Mouse (Mus musculus): Measurements from ENCODE around the gene Pygb. TPM values are rescaled to one million over a fixed set of nuclear protein-coding genes. Genes with fewer than 3 reads are reported as not detected.

Pygb gene
- total and polyA plus RNA-seq, 3 experiments: 36.4 to 47.7 (median 43.2) TPM

GRCm38 (mm10) chr2:150828164-150828563, 41.6 kb downstream of the Pygb start:
- no peaks in the 10 kb centered on the region for H3K27me3 ChIP-seq (replicated peaks)
- peak overlapping the region; percentile 15; the same call in 1 of the 2 replicates for H3K27ac ChIP-seq (ENCODE audit: insufficient read depth, low read depth)
- peaks cover 24 to 42% of the 10 kb centered on the region in 2 experiments for H3K4me1 ChIP-seq (ENCODE audit: control insufficient read depth in 1 of 2, insufficient read depth in 2 of 2)
- DNase-seq (ENCODE audit: extremely low read depth): peak; percentile 54
- no peaks in the 10 kb centered on the region for H3K9me3 ChIP-seq (replicated peaks; ENCODE audit: low read length)
- no peaks in the 10 kb centered on the region for H3K79me2 ChIP-seq (replicated peaks; ENCODE audit: control insufficient read depth, extremely low read depth, insufficient read depth, poor library complexity, severe bottlenecking)
- TF ChIP-seq EP300 (IDR thresholded peaks at IDR 0.05; ENCODE audit: low read length) (no peak), KAT2A (IDR thresholded peaks at IDR 0.05; ENCODE audit: insufficient replicate concordance, low read length) (no peak), CHD1 (IDR thresholded peaks at IDR 0.05; ENCODE audit: low read depth, low read length) (no peak), ZNF384 (IDR thresholded peaks at IDR 0.05; ENCODE audit: low read depth, low read length) (no peak), SMC3 (IDR thresholded peaks at IDR 0.05; ENCODE audit: low read depth, low read length) (peak; percentile 66), CTCF (conservative IDR thresholded peaks at IDR 0.05 in 1 of 2, IDR thresholded peaks at IDR 0.05 in 1 of 2; ENCODE audit: low read depth in 2 of 2, low read length in 2 of 2) (peak in 1 of 2 experiments; percentile 55; a peak in 2 of 4 replicates), USF1 (IDR thresholded peaks at IDR 0.05; ENCODE audit: low read depth, low read length) (no peak), RAD21 (IDR thresholded peaks at IDR 0.05; ENCODE audit: low read depth, low read length) (peak; percentile 28), POLR2AphosphoS2 (IDR thresholded peaks at IDR 0.05; ENCODE audit: low read depth, low read length) (no peak), ZC3H11A (IDR thresholded peaks at IDR 0.05; ENCODE audit: low read depth, low read length) (no peak), MEF2A (IDR thresholded peaks at IDR 0.05; ENCODE audit: borderline replicate concordance, low read depth, low read length) (no peak), SIN3A (IDR thresholded peaks at IDR 0.05; ENCODE audit: low read length) (no peak), JUND (conservative IDR thresholded peaks at IDR 0.05; ENCODE audit: low read depth, low read length) (no peak), NELFE (IDR thresholded peaks at IDR 0.05; ENCODE audit: low read depth, low read length) (no peak)
- H3K4me2 ChIP-seq (ENCODE audit: insufficient read depth, low read depth, poor library complexity, severe bottlenecking): no peak overlapping the region
- no peak overlapping the region for H3K4me3 ChIP-seq (replicated peaks in 1 of 3; ENCODE audit: low read depth in 2 of 3, low read length in 2 of 3, poor library complexity in 1 of 3)
- dilution Hi-C loops (cut with MboI; ENCODE audit: extremely low pct_ligation_motif_present, extremely low pct_unique_long_range_greater_than_20kb, low sequenced_read_pairs): no loop called here
- in situ Hi-C loops (cut with MboI; ENCODE audit: low pct_ligation_motif_present, low pct_unique_long_range_greater_than_20kb, low sequenced_read_pairs): loop anchor here (25.0 kb wide), 1 partner anchor 184 kb away; no protein-coding TSS in a partner anchor
- H3K36me3 ChIP-seq (replicated peaks in 1 of 2; ENCODE audit: control insufficient read depth in 1 of 2, insufficient read depth in 1 of 2, low read length in 1 of 2): peaks cover 56 to 97% of the 10 kb centered on the region in 2 experiments
- no peak overlapping the region for H3K9ac ChIP-seq (ENCODE audit: insufficient read depth, low read depth)

GRCm38 (mm10) chr2:150828654-150829053, 42.1 kb downstream of the Pygb start:
- DNase-seq (ENCODE audit: extremely low read depth): no peak
- H3K4me1 ChIP-seq (ENCODE audit: control insufficient read depth in 1 of 2, insufficient read depth in 2 of 2): peaks cover 24 to 42% of the 10 kb centered on the region in 2 experiments
- H3K9ac ChIP-seq (ENCODE audit: insufficient read depth, low read depth): no peak overlapping the region
- peak; percentile 22 for TF ChIP-seq RAD21 (IDR thresholded peaks at IDR 0.05; ENCODE audit: low read depth, low read length)
- TF ChIP-seq NELFE (IDR thresholded peaks at IDR 0.05; ENCODE audit: low read depth, low read length): no peak
- TF ChIP-seq ETS1 (conservative IDR thresholded peaks at IDR 0.05; ENCODE audit: low read depth, low read length): no peak
- no peak for TF ChIP-seq SIN3A (IDR thresholded peaks at IDR 0.05; ENCODE audit: low read length)
- TF ChIP-seq HCFC1 (IDR thresholded peaks at IDR 0.05; ENCODE audit: low read depth, low read length): no peak
- no peak for TF ChIP-seq USF2 (conservative IDR thresholded peaks at IDR 0.05; ENCODE audit: low read depth, low read length)
- no peak for TF ChIP-seq TBP (conservative IDR thresholded peaks at IDR 0.05; ENCODE audit: low read depth, low read length)
- no peak for TF ChIP-seq CHD1 (IDR thresholded peaks at IDR 0.05; ENCODE audit: low read depth, low read length)
- TF ChIP-seq ZNF384 (IDR thresholded peaks at IDR 0.05; ENCODE audit: low read depth, low read length): no peak
- TF ChIP-seq SMC3 (IDR thresholded peaks at IDR 0.05; ENCODE audit: low read depth, low read length): peak; percentile 57
- no peak for TF ChIP-seq POLR2A (IDR thresholded peaks at IDR 0.05; ENCODE audit: low read depth, low read length)
- no peak for TF ChIP-seq TCF12 (IDR thresholded peaks at IDR 0.05; ENCODE audit: low read depth, low read length)
- TF ChIP-seq ZC3H11A (IDR thresholded peaks at IDR 0.05; ENCODE audit: low read depth, low read length): no peak
- TF ChIP-seq EP300 (IDR thresholded peaks at IDR 0.05; ENCODE audit: low read length): no peak
- no peak for TF ChIP-seq MAFK (IDR thresholded peaks at IDR 0.05; ENCODE audit: insufficient replicate concordance, low read length)
- TF ChIP-seq USF1 (IDR thresholded peaks at IDR 0.05; ENCODE audit: low read depth, low read length): no peak
- TF ChIP-seq ZMIZ1 (IDR thresholded peaks at IDR 0.05; ENCODE audit: low read depth, low read length): no peak
- peak in 1 of 2 experiments; percentile 51; a peak in 2 of 4 replicates for TF ChIP-seq CTCF (conservative IDR thresholded peaks at IDR 0.05 in 1 of 2, IDR thresholded peaks at IDR 0.05 in 1 of 2; ENCODE audit: low read depth in 2 of 2, low read length in 2 of 2)
- no peak for TF ChIP-seq JUND (conservative IDR thresholded peaks at IDR 0.05; ENCODE audit: low read depth, low read length)
- no peak for TF ChIP-seq POLR2AphosphoS2 (IDR thresholded peaks at IDR 0.05; ENCODE audit: low read depth, low read length)
- no peak for TF ChIP-seq MAZ (IDR thresholded peaks at IDR 0.05; ENCODE audit: low read depth, low read length)
- TF ChIP-seq CHD2 (IDR thresholded peaks at IDR 0.05; ENCODE audit: low read length): no peak
- TF ChIP-seq MEF2A (IDR thresholded peaks at IDR 0.05; ENCODE audit: borderline replicate concordance, low read depth, low read length): no peak
- no peak for TF ChIP-seq IRF4 (IDR thresholded peaks at IDR 0.05; ENCODE audit: low read depth, low read length)
- H3K27me3 ChIP-seq (replicated peaks): no peaks in the 10 kb centered on the region
- dilution Hi-C loops (cut with MboI; ENCODE audit: extremely low pct_ligation_motif_present, extremely low pct_unique_long_range_greater_than_20kb, low sequenced_read_pairs) (no loop called here), in situ Hi-C loops (cut with MboI; ENCODE audit: low pct_ligation_motif_present, low pct_unique_long_range_greater_than_20kb, low sequenced_read_pairs) (loop anchor here (25.0 kb wide), 1 partner anchor 184 kb away; no protein-coding TSS in a partner anchor)
- no peaks in the 10 kb centered on the region for H3K79me2 ChIP-seq (replicated peaks; ENCODE audit: control insufficient read depth, extremely low read depth, insufficient read depth, poor library complexity, severe bottlenecking)
- H3K9me3 ChIP-seq (replicated peaks; ENCODE audit: low read length): no peaks in the 10 kb centered on the region
- no peak overlapping the region for H3K4me3 ChIP-seq (replicated peaks in 1 of 3; ENCODE audit: low read depth in 2 of 3, low read length in 2 of 3, poor library complexity in 1 of 3)
- H3K36me3 ChIP-seq (replicated peaks in 1 of 2; ENCODE audit: control insufficient read depth in 1 of 2, insufficient read depth in 1 of 2, low read length in 1 of 2): peaks cover 59 to 97% of the 10 kb centered on the region in 2 experiments
- peak overlapping the region; percentile 15; the same call in 1 of the 2 replicates for H3K27ac ChIP-seq (ENCODE audit: insufficient read depth, low read depth)
- H3K4me2 ChIP-seq (ENCODE audit: insufficient read depth, low read depth, poor library complexity, severe bottlenecking): no peak overlapping the region
